Mouse (Mus musculus): ENCODE results near the gene Tpbpb. TPM values are rescaled to one million over a fixed set of nuclear protein-coding genes. Genes with fewer than 3 reads are reported as not detected.

Gene Tpbpb
- polyA plus RNA-seq, 1 experiment from 2014 or later: not detected

Other genes starting within 250 kb of the Tpbpb start
- gene BC051665, start 118.5 kb downstream of the Tpbpb start, polyA plus RNA-seq (2014; fragmentation: Nextera tagmentation; extraction: Ambion mirVana): not detected in 2 replicates
- not detected in 2 replicates for gene Ctsll3, start 102.0 kb downstream of the Tpbpb start, polyA plus RNA-seq (2014; fragmentation: Nextera tagmentation; extraction: Ambion mirVana)
- 0.20 TPM in 1 of 2 replicates, not detected in the other for gene 4930486L24Rik, start 40.4 kb downstream of the Tpbpb start, polyA plus RNA-seq (2014; fragmentation: Nextera tagmentation; extraction: Ambion mirVana)
- gene Gm49392, start 8.0 kb downstream of the Tpbpb start, polyA plus RNA-seq (2014; fragmentation: Nextera tagmentation; extraction: Ambion mirVana): 0.13 TPM in 1 of 2 replicates, not detected in the other
- gene Ctla2b, start 7.4 kb downstream of the Tpbpb start, polyA plus RNA-seq (2014; fragmentation: Nextera tagmentation; extraction: Ambion mirVana): 1.5 and 3.7 TPM in 2 replicates
- gene Gm49393, start 30.7 kb upstream of the Tpbpb start, polyA plus RNA-seq (2014; fragmentation: Nextera tagmentation; extraction: Ambion mirVana): not detected in 2 replicates
- 2.0 TPM in 1 of 2 replicates, not detected in the other for gene Gm49391, start 31.7 kb upstream of the Tpbpb start, polyA plus RNA-seq (2014; fragmentation: Nextera tagmentation; extraction: Ambion mirVana)
- gene Ctla2a, start 31.7 kb upstream of the Tpbpb start, polyA plus RNA-seq (2014; fragmentation: Nextera tagmentation; extraction: Ambion mirVana): 17.2 and 18.6 TPM in 2 replicates
- not detected in 2 replicates for gene Tpbpa, start 37.1 kb upstream of the Tpbpb start, polyA plus RNA-seq (2014; fragmentation: Nextera tagmentation; extraction: Ambion mirVana)
- gene Ctsj, start 101.1 kb upstream of the Tpbpb start, polyA plus RNA-seq (2014; fragmentation: Nextera tagmentation; extraction: Ambion mirVana): not detected in 2 replicates
- gene Ctsq, start 135.8 kb upstream of the Tpbpb start, polyA plus RNA-seq (2014; fragmentation: Nextera tagmentation; extraction: Ambion mirVana): not detected in 2 replicates